Mouse (Mus musculus): ENCODE results near the gene Garnl3. TPM values are rescaled to one million over a fixed set of nuclear protein-coding genes. Genes with fewer than 3 reads are reported as not detected.

The Garnl3 gene
- polyA plus RNA-seq, 1 experiment from 2014 or later: 6.3 TPM

DNA sequence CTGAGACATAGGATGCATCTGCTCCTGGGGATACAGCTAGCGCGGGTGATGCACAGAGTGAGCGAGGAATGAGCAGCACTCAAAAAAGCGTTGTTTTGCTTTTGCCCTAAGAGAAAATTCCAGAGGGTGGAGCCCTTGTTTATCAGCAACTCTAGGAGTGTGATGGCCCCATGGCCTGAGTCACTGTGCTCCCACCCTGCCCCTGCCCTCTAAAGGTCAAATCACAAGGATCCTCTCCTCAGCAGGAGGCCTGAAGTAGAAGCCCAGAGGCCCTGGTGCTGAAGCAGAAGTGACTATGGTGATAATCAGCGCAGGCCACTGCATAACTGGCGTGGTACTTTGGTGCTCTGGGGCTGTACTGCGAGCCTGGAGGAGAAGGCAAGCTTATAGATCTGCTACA is 28.1 kb upstream of the Garnl3 start:
- H3K4me2 ChIP-seq (replicated peaks; ENCODE audit: low read depth): no peak overlapping the region
- H3K9ac ChIP-seq (ENCODE audit: low read depth, low read length): no peak overlapping the region
- no peak for ATAC-seq
- no peaks in the 10 kb centered on the region for H3K27me3 ChIP-seq (replicated peaks; ENCODE audit: control insufficient read depth, insufficient read depth, low read length)
- no peaks in the 10 kb centered on the region for H3K9me3 ChIP-seq (ENCODE audit: control insufficient read depth)
- TF ChIP-seq CTCF (IDR thresholded peaks at IDR 0.05; ENCODE audit: low read depth): no peak
- WGBS: 78% methylated on average over 7 of the region's 7 CpGs
- 0 out of 2 replicates have a peak, but pooled peaks cover 3% of the 10 kb centered on the region for H3K4me1 ChIP-seq (replicated peaks; ENCODE audit: control insufficient read depth, insufficient read depth, low read length)
- peak overlapping the region; percentile 35 for H3K27ac ChIP-seq (ENCODE audit: low read depth, low read length)
- H3K4me3 ChIP-seq (ENCODE audit: low read depth, low read length): no peak overlapping the region
- H3K36me3 ChIP-seq (ENCODE audit: control insufficient read depth, insufficient read depth): no peaks in the 10 kb centered on the region; the same call in 1 of the 2 replicates

DNA sequence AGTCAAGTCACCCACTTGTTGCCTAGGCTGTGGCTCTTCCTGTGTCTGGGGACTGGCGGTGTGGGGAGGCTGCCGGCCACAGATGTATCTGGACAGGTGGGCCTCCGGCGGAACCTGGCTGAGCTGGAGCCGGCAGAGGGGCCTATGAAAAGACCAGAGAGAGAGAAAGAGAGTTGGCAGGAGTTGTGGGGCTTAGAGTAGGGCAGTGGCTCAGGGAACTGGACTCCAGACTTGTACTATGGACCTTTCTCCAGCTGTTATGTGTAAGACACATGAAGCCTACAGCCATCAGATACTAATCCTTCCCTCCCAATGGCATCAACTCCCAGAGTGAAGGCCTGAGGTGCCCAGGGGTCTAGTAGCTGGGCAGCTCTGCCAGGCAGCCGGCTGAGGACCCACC is 27.4 kb upstream of the Garnl3 start:
- no peak for TF ChIP-seq CTCF (IDR thresholded peaks at IDR 0.05; ENCODE audit: low read depth)
- Histone ChIP-seq H3K4me3 (ENCODE audit: low read depth, low read length) (no peak overlapping the region), H3K4me1 (replicated peaks; ENCODE audit: control insufficient read depth, insufficient read depth, low read length) (0 out of 2 replicates have a peak, but pooled peaks cover 3% of the 10 kb centered on the region), H3K27me3 (replicated peaks; ENCODE audit: control insufficient read depth, insufficient read depth, low read length) (no peaks in the 10 kb centered on the region), H3K4me2 (replicated peaks; ENCODE audit: low read depth) (no peak overlapping the region), H3K9ac (ENCODE audit: low read depth, low read length) (no peak overlapping the region), H3K27ac (ENCODE audit: low read depth, low read length) (peak overlapping the region; percentile 35; the same call in 1 of the 2 replicates), H3K36me3 (ENCODE audit: control insufficient read depth, insufficient read depth) (no peaks in the 10 kb centered on the region; the same call in 1 of the 2 replicates), H3K9me3 (ENCODE audit: control insufficient read depth) (no peaks in the 10 kb centered on the region)
- no peak for ATAC-seq
- WGBS: 89% methylated on average over 6 of the region's 6 CpGs

DNA sequence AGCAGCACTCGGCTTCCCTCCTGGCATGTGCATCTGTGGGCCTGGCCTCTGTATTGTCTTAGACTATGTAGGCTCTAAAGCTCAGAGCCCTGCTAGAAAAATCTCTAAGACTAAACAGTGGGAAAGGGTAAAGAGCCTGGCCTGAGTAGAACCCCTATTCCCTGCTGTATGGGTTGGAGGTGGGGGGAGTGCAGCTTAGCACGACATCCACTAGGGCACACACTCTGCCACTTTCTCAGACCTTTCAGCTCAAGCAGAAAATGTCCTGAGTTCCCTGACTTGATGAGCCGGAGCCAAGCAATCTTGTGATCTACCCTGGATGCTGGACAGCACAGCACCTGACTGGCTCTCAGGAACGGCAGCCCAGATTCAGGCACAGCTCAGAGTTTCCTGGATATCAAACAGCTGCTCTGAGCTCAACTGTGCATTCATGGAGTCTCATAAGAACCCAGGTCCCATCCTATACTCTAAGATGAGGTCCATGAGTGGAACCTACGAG is 24.9 kb upstream of the Garnl3 start:
- 0 out of 2 replicates have a peak, but pooled peaks cover 3% of the 10 kb centered on the region for H3K4me1 ChIP-seq (replicated peaks; ENCODE audit: control insufficient read depth, insufficient read depth, low read length)
- H3K4me3 ChIP-seq (ENCODE audit: low read depth, low read length): no peak overlapping the region
- no peak for ATAC-seq
- 0 out of 2 replicates have a peak, but pooled peaks have one; percentile 5 for TF ChIP-seq CTCF (IDR thresholded peaks at IDR 0.05; ENCODE audit: low read depth)
- no peak overlapping the region for H3K4me2 ChIP-seq (replicated peaks; ENCODE audit: low read depth)
- no peaks in the 10 kb centered on the region for H3K9me3 ChIP-seq (ENCODE audit: control insufficient read depth)
- H3K27ac ChIP-seq (ENCODE audit: low read depth, low read length): no peak overlapping the region
- H3K27me3 ChIP-seq (replicated peaks; ENCODE audit: control insufficient read depth, insufficient read depth, low read length): no peaks in the 10 kb centered on the region
- no peaks in the 10 kb centered on the region; the same call in 1 of the 2 replicates for H3K36me3 ChIP-seq (ENCODE audit: control insufficient read depth, insufficient read depth)
- H3K9ac ChIP-seq (ENCODE audit: low read depth, low read length): no peak overlapping the region
- WGBS: 79% methylated on average over 5 of the region's 5 CpGs

DNA sequence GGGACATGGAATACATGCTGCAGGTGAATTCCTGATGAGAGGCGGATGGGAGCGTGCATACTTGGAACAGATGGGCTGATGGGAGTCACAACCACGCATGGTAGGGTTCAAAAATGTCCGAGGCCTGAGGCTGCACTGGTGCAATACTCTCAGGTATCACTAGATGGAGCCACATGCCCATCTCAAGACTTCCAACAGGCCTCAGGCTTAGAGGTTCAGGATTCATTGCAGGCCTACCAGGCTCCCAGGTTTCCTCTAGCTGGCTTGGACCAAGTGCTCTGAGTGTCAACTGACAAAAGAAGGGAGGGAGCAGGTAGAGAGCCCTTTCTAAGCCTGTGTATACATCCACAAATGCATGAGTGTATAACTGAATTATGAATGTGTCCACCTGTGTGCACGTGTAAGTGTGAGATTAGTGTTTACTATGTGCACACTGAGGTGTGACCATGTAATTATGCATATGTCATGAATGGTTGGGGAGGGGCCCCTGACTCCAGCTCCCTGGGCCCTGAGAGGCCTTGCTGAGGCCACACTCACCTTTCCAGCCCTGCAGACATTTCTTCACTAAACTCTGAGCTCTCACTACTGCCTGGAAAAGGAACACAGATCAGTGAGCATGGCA is 23.4 kb upstream of the Garnl3 start:
- Histone ChIP-seq H3K4me1 (replicated peaks; ENCODE audit: control insufficient read depth, insufficient read depth, low read length) (no peaks in the 10 kb centered on the region), H3K4me3 (ENCODE audit: low read depth, low read length) (no peak overlapping the region), H3K9me3 (ENCODE audit: control insufficient read depth) (no peaks in the 10 kb centered on the region), H3K9ac (ENCODE audit: low read depth, low read length) (no peak overlapping the region), H3K4me2 (replicated peaks; ENCODE audit: low read depth) (no peak overlapping the region), H3K36me3 (ENCODE audit: control insufficient read depth, insufficient read depth) (no peaks in the 10 kb centered on the region), H3K27ac (ENCODE audit: low read depth, low read length) (no peak overlapping the region), H3K27me3 (replicated peaks; ENCODE audit: control insufficient read depth, insufficient read depth, low read length) (no peaks in the 10 kb centered on the region)
- WGBS: 24% methylated on average over 5 of the region's 5 CpGs
- peak; percentile 97 for TF ChIP-seq CTCF (IDR thresholded peaks at IDR 0.05; ENCODE audit: low read depth)
- peak; percentile 31; the same call in 1 of the 2 replicates for ATAC-seq

DNA sequence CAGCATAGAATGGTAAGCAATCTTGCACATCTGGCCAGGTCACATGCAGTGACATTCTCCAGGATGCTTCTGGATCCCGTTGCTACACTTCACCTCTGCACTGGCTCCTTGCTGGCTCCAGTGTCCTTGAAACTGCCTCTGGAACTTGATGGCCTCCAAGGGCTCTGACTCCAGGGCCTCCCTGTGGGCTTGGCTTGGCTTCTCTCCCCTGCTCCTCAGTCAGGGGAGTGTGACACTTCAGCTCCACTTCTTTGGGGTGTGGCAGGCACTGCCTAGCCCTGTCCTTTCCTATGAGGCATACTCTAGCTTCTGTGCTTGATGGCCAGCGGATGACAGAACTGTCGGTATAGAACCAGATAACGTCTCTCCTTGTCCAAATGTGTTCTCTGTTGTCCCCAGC is 15.5 kb upstream of the Garnl3 start:
- H3K9me3 ChIP-seq (ENCODE audit: control insufficient read depth): no peaks in the 10 kb centered on the region
- 88% methylated on average over 4 of the region's 4 CpGs for WGBS
- no peak for TF ChIP-seq CTCF (IDR thresholded peaks at IDR 0.05; ENCODE audit: low read depth)
- no peak overlapping the region for H3K4me2 ChIP-seq (replicated peaks; ENCODE audit: low read depth)
- ATAC-seq: no peak
- H3K27ac ChIP-seq (ENCODE audit: low read depth, low read length): no peak overlapping the region
- H3K4me3 ChIP-seq (ENCODE audit: low read depth, low read length): no peak overlapping the region
- no peaks in the 10 kb centered on the region for H3K4me1 ChIP-seq (replicated peaks; ENCODE audit: control insufficient read depth, insufficient read depth, low read length)
- H3K9ac ChIP-seq (ENCODE audit: low read depth, low read length): no peak overlapping the region
- no peaks in the 10 kb centered on the region for H3K27me3 ChIP-seq (replicated peaks; ENCODE audit: control insufficient read depth, insufficient read depth, low read length)
- peaks cover 6% of the 10 kb centered on the region; the same call in 1 of the 2 replicates for H3K36me3 ChIP-seq (ENCODE audit: control insufficient read depth, insufficient read depth)

DNA sequence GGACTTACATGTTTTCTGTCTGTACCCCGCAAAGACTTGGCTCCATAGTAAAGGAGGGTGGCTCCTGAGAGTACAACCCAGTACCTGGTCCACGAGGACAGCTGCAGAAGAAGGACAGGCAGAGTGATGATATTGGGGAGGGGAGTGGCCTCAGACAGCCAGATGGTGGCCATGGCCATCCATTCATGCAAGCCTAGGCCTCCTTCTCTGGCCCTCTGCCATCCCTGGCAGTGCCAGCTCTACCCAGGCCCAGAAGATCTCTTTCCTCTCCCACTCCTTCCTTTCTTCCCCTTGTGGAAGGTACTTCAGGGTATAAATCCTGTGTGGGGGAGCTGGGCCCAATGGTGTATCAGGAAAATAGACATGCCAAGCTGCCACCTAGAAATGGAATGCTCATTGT is 11.8 kb upstream of the Garnl3 start:
- no peak for TF ChIP-seq CTCF (IDR thresholded peaks at IDR 0.05; ENCODE audit: low read depth)
- Histone ChIP-seq H3K4me1 (replicated peaks; ENCODE audit: control insufficient read depth, insufficient read depth, low read length) (no peaks in the 10 kb centered on the region), H3K27me3 (replicated peaks; ENCODE audit: control insufficient read depth, insufficient read depth, low read length) (no peaks in the 10 kb centered on the region), H3K4me3 (ENCODE audit: low read depth, low read length) (no peak overlapping the region), H3K4me2 (replicated peaks; ENCODE audit: low read depth) (no peak overlapping the region), H3K36me3 (ENCODE audit: control insufficient read depth, insufficient read depth) (peaks cover 6% of the 10 kb centered on the region; the same call in 1 of the 2 replicates), H3K9me3 (ENCODE audit: control insufficient read depth) (no peaks in the 10 kb centered on the region), H3K9ac (ENCODE audit: low read depth, low read length) (no peak overlapping the region), H3K27ac (ENCODE audit: low read depth, low read length) (no peak overlapping the region)
- no peak for ATAC-seq
- WGBS: 83% methylated on average over 2 of the region's 2 CpGs

Measured in intestine, postnatal 0 days (tissue).